Mouse (Mus musculus): ENCODE measurements around the gene Chst13.

DNA sequence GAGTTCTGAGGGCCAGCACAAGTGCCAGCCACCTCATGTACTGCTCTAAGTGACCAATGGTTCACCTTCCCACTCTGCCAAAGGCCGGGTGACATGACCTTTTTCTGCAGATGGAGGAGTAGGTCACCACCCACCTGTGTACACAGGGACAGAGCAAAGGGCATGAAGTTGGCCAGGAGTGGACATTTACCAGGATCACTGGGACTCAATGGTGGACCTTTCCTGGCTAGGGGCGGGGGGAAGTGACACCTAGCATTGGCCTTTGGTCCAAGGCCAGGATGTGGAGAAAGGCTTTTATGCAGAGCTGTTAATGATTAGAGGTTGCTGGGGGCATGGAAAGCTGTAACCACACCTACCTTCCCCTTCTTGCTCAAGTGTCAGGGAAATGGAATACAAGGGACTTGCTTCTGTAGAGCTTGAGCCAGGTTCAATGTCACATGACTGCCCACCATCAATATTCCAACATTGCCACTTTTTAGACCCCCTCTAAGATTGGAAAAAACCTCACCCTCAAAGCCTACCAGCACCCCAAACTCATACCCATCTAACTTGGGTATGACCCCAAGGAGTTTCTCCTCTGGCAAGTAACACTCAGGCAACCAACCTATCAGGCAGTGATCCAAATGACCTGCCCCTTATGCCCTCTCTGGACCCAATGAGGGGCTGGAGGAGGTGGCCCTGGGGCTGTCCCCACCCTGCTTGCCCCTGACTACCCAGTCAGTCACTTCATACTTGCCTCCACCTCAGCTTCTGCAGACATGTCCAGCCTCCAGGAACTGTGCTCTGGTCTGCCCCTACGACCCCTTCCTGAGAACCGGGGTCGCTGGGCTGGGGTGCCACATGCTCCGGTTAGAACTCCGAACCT lies 7.8 kb upstream of the Chst13 start, which contains the start of gene Uroc1:
- TF ChIP-seq POLR2A (IDR thresholded peaks at IDR 0.05; ENCODE audit: insufficient read depth, low read length) (no peak), EP300 (IDR thresholded peaks at IDR 0.05; ENCODE audit: insufficient read depth, low read depth, low read length) (no peak)

Measured in ES-Bruce4 (cell line).